ENCODE assay signal across 8 mouse cellular contexts in genomic region chr17:12120268-12120667, GRCm38 (mm10). TPM values are rescaled to one million over a fixed set of nuclear protein-coding genes. Genes with fewer than 3 reads are reported as not detected.
DNase-seq lines count a peak whose midpoint lies in the region; ATAC-seq lines count a peak whose summit lies in the region.

No protein-coding gene starts in this region.

- H3K27me3 ChIP-seq in erythroblast, embryonic 14.5 days (ENCODE audit: control insufficient read depth), result no peaks in the 10 kb centered on the region
- H3K27me3 ChIP-seq in forebrain, embryonic 15.5 days, result no peaks in the 10 kb centered on the region
- no peaks in the 10 kb centered on the region for H3K27me3 ChIP-seq in liver, embryonic 15.5 days

- peak overlapping the region; percentile 70 for H3K4me3 ChIP-seq in erythroblast, embryonic 14.5 days (replicated peaks)
- H3K4me3 ChIP-seq in forebrain, embryonic 15.5 days, result peak overlapping the region; percentile 71
- H3K4me3 ChIP-seq in liver, embryonic 15.5 days (replicated peaks), result peak overlapping the region; percentile 85

- H3K4me1 ChIP-seq in erythroblast, embryonic 14.5 days (ENCODE audit: control insufficient read depth), result peaks cover 65% of the 10 kb centered on the region
- H3K4me1 ChIP-seq in forebrain, embryonic 15.5 days, result peaks cover 25% of the 10 kb centered on the region
- H3K4me1 ChIP-seq in liver, embryonic 15.5 days (replicated peaks), result peaks cover 67% of the 10 kb centered on the region

- H3K36me3 ChIP-seq in erythroblast, embryonic 14.5 days (ENCODE audit: control insufficient read depth), result peaks cover 45% of the 10 kb centered on the region
- peaks cover 10% of the 10 kb centered on the region for H3K36me3 ChIP-seq in forebrain, embryonic 15.5 days
- peaks cover 22% of the 10 kb centered on the region for H3K36me3 ChIP-seq in liver, embryonic 15.5 days (replicated peaks)

- peak; percentile 16 for DNase-seq in A20 (ENCODE audit: low read depth, low spot score)
- no peak for DNase-seq in T-cell, adult 2 months (ENCODE audit: low spot score)
- no peak for DNase-seq in right cerebral cortex, adult 2 months (ENCODE audit: low spot score in 2 of 2)
- no peak for DNase-seq in adrenal gland, adult 2 months

- no peak for ATAC-seq in erythroblast, adult 5-6 weeks (replicated peaks; ENCODE audit: low FRiP score, poor library complexity, severe bottlenecking)
- ATAC-seq in forebrain, embryonic 15.5 days (replicated peaks), result no peak
- ATAC-seq in liver, embryonic 15.5 days (ENCODE audit: insufficient read depth), result no peak

- H3K9ac ChIP-seq in forebrain, embryonic 15.5 days (replicated peaks), result peak overlapping the region; percentile 75
- peak overlapping the region; percentile 94 for H3K9ac ChIP-seq in liver, embryonic 15.5 days

- 0 out of 2 replicates have a peak overlapping the region, but pooled peaks have one; percentile 96 for H3K27ac ChIP-seq in forebrain, embryonic 15.5 days (replicated peaks)
- H3K27ac ChIP-seq in liver, embryonic 15.5 days (replicated peaks), result peak overlapping the region; percentile 92

- 24% methylated on average over 5 of the region's 5 CpGs for WGBS in forebrain, embryonic 15.5 days
- WGBS in liver, embryonic 15.5 days (ENCODE audit: insufficient replicate concordance), result 29% methylated on average over 5 of the region's 5 CpGs

- H3K9me3 ChIP-seq in erythroblast, embryonic 14.5 days (ENCODE audit: control insufficient read depth, low read length), result peaks cover 4% of the 10 kb centered on the region
- H3K9me3 ChIP-seq in forebrain, embryonic 15.5 days, result no peaks in the 10 kb centered on the region
- H3K9me3 ChIP-seq in liver, embryonic 15.5 days (replicated peaks), result 0 out of 2 replicates have a peak, but pooled peaks cover under 1% of the 10 kb centered on the region

- peak overlapping the region; percentile 97 for H3K4me2 ChIP-seq in forebrain, embryonic 15.5 days (replicated peaks)
- peak overlapping the region; percentile 98 for H3K4me2 ChIP-seq in liver, embryonic 15.5 days

RNA-seq across cellular contexts. Expression of gene Agpat4, which starts 1.8 kb away (rescaled TPM):
- polyA plus RNA-seq in erythroblast, embryonic 14.5 days (2012), result 7.2 and 7.6 TPM in 2 replicates
- total RNA-seq in erythroblast, adult 5-6 weeks (2015; ENCODE audit: low replicate concordance), result 73.6 and 79.0 TPM in 2 replicates
- total RNA-seq in erythroblast, adult 5-6 weeks (2017; ENCODE audit: low replicate concordance), result 99.3 and 133 TPM in 2 replicates
- polyA plus RNA-seq in forebrain, embryonic 15.5 days (2015; fragmentation: Nextera tagmentation; extraction: Ambion mirVana), result 53.6 and 54.7 TPM in 2 replicates
- polyA plus RNA-seq in liver, embryonic 15.5 days (2015; fragmentation: Nextera tagmentation; extraction: Ambion mirVana), result 25.7 and 25.8 TPM in 2 replicates
- 10 to 100 TPM; 23.9 to 85.2 TPM for total RNA-seq in adrenal gland, adult 2 months (2021)
- polyA plus RNA-seq in adrenal gland, adult 2 months (2012; rRNA removed), result 13.1 and 20.7 TPM in 2 replicates
